Mouse (Mus musculus) CH12.LX (cell line): ENCODE measurements at regions not wholly inside any gene's neighbourhood (a gene's known extent, or its start where the extent isn't known, plus 50 kb on each side); places are given as distances from the start of the nearest gene placed in this dataset.
A peak's percentile ranks its signal among the peaks of the same experiment; 100 is the strongest.

ENCODE experiments used
- DNase-seq: peaks from one replicate; pipeline ENCODE4 v3.0.0-alpha.2; 2013; ENCODE audit errors: extremely low read depth
- H3K27ac ChIP-seq: 2 replicates; pipeline ENCODE4 v1.5.1; 2012; ENCODE audit warnings: low read depth, mild to moderate bottlenecking, control low read depth, moderate library complexity; ENCODE audit not compliant: insufficient read depth
- H3K27me3 ChIP-seq: replicated peaks from 2 replicates; pipeline ENCODE3; 2012; ENCODE audit warnings: inconsistent platforms
- H3K36me3 ChIP-seq, 2 experiments: replicated peaks in 1 of 2; 2 replicates each; pipeline versions ENCODE3 to v1.6.1; 2012; ENCODE audit warnings: inconsistent platforms in 1 of 2, low read length in 1 of 2, mild to moderate bottlenecking in 1 of 2, mixed read lengths in 1 of 2, moderate library complexity in 1 of 2; ENCODE audit not compliant: control insufficient read depth in 1 of 2, insufficient read depth in 1 of 2
- H3K4me1 ChIP-seq, 2 experiments: 2 replicates each; pipeline ENCODE4 v1.6.1; 2012; ENCODE audit warnings: inconsistent platforms in 1 of 2, moderate library complexity in 1 of 2; ENCODE audit not compliant: insufficient read depth in 2 of 2, control insufficient read depth in 1 of 2
- H3K4me2 ChIP-seq: 2 replicates; pipeline ENCODE4 v1.6.1; 2012; ENCODE audit warnings: low read depth, mild to moderate bottlenecking, control low read depth; ENCODE audit not compliant: poor library complexity, insufficient read depth, severe bottlenecking
- H3K4me3 ChIP-seq, 3 experiments: fragments of 150-350 bp in 1 of 3; sonication (generic) in 1 of 3; replicated peaks in 1 of 3; 2 replicates each; pipeline versions ENCODE3 to v1.5.1; 2011 to 2012; ENCODE audit warnings: low read depth in 2 of 3, low read length in 2 of 3, mild to moderate bottlenecking in 2 of 3, moderate library complexity in 2 of 3, control low read depth in 1 of 3, improper control_type of control experiment in 1 of 3, inconsistent platforms in 1 of 3, mixed read lengths in 1 of 3; ENCODE audit not compliant: poor library complexity in 1 of 3
- H3K79me2 ChIP-seq: replicated peaks from 2 replicates; pipeline ENCODE4 v1.6.1; 2012; ENCODE audit warnings: mild to moderate bottlenecking, moderate library complexity; ENCODE audit not compliant: control insufficient read depth, poor library complexity, insufficient read depth, severe bottlenecking; ENCODE audit errors: extremely low read depth
- H3K9ac ChIP-seq: 2 replicates; pipeline ENCODE4 v1.6.1; 2012; ENCODE audit warnings: low read depth, mild to moderate bottlenecking, control low read depth, moderate library complexity; ENCODE audit not compliant: insufficient read depth
- H3K9me3 ChIP-seq: replicated peaks from 2 replicates; pipeline ENCODE3; 2012; ENCODE audit warnings: low read length, inconsistent platforms, mixed read lengths
- BHLHE40 ChIP-seq: IDR thresholded peaks from 2 replicates; pipeline ENCODE4 v1.6.1; 2011; ENCODE audit warnings: mild to moderate bottlenecking, low read depth, low read length, improper control_type of control experiment
- CHD1 ChIP-seq: IDR thresholded peaks from 2 replicates; pipeline ENCODE4 v1.6.1; 2012; ENCODE audit warnings: low read depth, low read length, improper control_type of control experiment, inconsistent platforms
- CTCF ChIP-seq, 2 experiments: IDR thresholded peaks in 1 of 2; conservative IDR thresholded peaks in 1 of 2; 2 replicates each; pipeline ENCODE4 v1.5.1; 2011 to 2012; ENCODE audit warnings: low read depth in 2 of 2, low read length in 2 of 2, improper control_type of control experiment in 1 of 2, inconsistent platforms in 1 of 2, mild to moderate bottlenecking in 1 of 2, moderate library complexity in 1 of 2
- E2F4 ChIP-seq: IDR thresholded peaks from 2 replicates; pipeline ENCODE4 v1.6.1; 2011; ENCODE audit warnings: low read depth, low read length, improper control_type of control experiment; ENCODE audit not compliant: insufficient replicate concordance
- ELF1 ChIP-seq: IDR thresholded peaks from 2 replicates; pipeline ENCODE4 v1.6.1; 2014; ENCODE audit warnings: low read depth, mild to moderate bottlenecking, inconsistent platforms, low read length, improper control_type of control experiment
- EP300 ChIP-seq: IDR thresholded peaks from 2 replicates; pipeline ENCODE4 v1.6.1; 2011; ENCODE audit warnings: low read length, improper control_type of control experiment
- ETS1 ChIP-seq: conservative IDR thresholded peaks from 2 replicates; pipeline ENCODE4 v1.6.1; 2012; ENCODE audit warnings: low read depth, mild to moderate bottlenecking, inconsistent platforms, low read length, improper control_type of control experiment, moderate library complexity
- GABPA ChIP-seq: IDR thresholded peaks from 2 replicates; pipeline ENCODE4 v1.6.1; 2012; ENCODE audit warnings: low read depth, low read length, improper control_type of control experiment, inconsistent platforms; ENCODE audit not compliant: insufficient replicate concordance
- HCFC1 ChIP-seq: IDR thresholded peaks from 2 replicates; pipeline ENCODE4 v1.6.1; 2012; ENCODE audit warnings: low read depth, mild to moderate bottlenecking, inconsistent platforms, low read length, improper control_type of control experiment
- IRF4 ChIP-seq: IDR thresholded peaks from 2 replicates; pipeline ENCODE4 v1.6.1; 2014; ENCODE audit warnings: low read depth, mild to moderate bottlenecking, inconsistent platforms, low read length, improper control_type of control experiment
- JUN ChIP-seq: IDR thresholded peaks from 2 replicates; pipeline ENCODE4 v1.6.1; 2011; ENCODE audit warnings: low read depth, mild to moderate bottlenecking, low read length, improper control_type of control experiment, moderate library complexity; ENCODE audit not compliant: insufficient read depth
- JUND ChIP-seq: conservative IDR thresholded peaks from 2 replicates; pipeline ENCODE4 v1.6.1; 2011; ENCODE audit warnings: low read depth, low read length, improper control_type of control experiment
- KAT2A ChIP-seq: IDR thresholded peaks from 2 replicates; pipeline ENCODE4 v1.6.1; 2012; ENCODE audit warnings: low read length, improper control_type of control experiment, inconsistent platforms; ENCODE audit not compliant: insufficient replicate concordance
- MAFK ChIP-seq: IDR thresholded peaks from 2 replicates; pipeline ENCODE4 v1.6.1; 2011; ENCODE audit warnings: low read length, improper control_type of control experiment; ENCODE audit not compliant: insufficient replicate concordance
- MAX ChIP-seq: IDR thresholded peaks from 2 replicates; pipeline ENCODE4 v1.6.1; 2011; ENCODE audit warnings: low read length, improper control_type of control experiment
- MAZ ChIP-seq: IDR thresholded peaks from 2 replicates; pipeline ENCODE4 v1.6.1; 2012; ENCODE audit warnings: low read depth, mild to moderate bottlenecking, inconsistent platforms, low read length, improper control_type of control experiment, moderate library complexity
- MEF2A ChIP-seq: IDR thresholded peaks from 2 replicates; pipeline ENCODE4 v1.6.1; 2014; ENCODE audit warnings: low read depth, mild to moderate bottlenecking, inconsistent platforms, low read length, improper control_type of control experiment, borderline replicate concordance
- MXI1 ChIP-seq: IDR thresholded peaks from 2 replicates; pipeline ENCODE4 v1.6.1; 2011; ENCODE audit warnings: mild to moderate bottlenecking, low read depth, low read length, improper control_type of control experiment
- MYC ChIP-seq: IDR thresholded peaks from 2 replicates; pipeline ENCODE4 v1.6.1; 2011; ENCODE audit warnings: low read depth, mild to moderate bottlenecking, improper control_type of control experiment, low read length
- NELFE ChIP-seq: IDR thresholded peaks from 2 replicates; pipeline ENCODE4 v1.6.1; 2011; ENCODE audit warnings: low read depth, low read length, improper control_type of control experiment
- NRF1 ChIP-seq: IDR thresholded peaks from 2 replicates; pipeline ENCODE4 v1.6.1; 2014; ENCODE audit warnings: low read depth, mild to moderate bottlenecking, inconsistent platforms, low read length, improper control_type of control experiment, moderate library complexity
- PAX5 ChIP-seq: IDR thresholded peaks from 2 replicates; pipeline ENCODE4 v1.6.1; 2012; ENCODE audit warnings: low read length, inconsistent platforms, mixed read lengths
- POLR2A ChIP-seq: IDR thresholded peaks from 2 replicates; pipeline ENCODE4 v1.6.1; 2011; ENCODE audit warnings: low read depth, mild to moderate bottlenecking, improper control_type of control experiment, low read length
- POLR2AphosphoS2 ChIP-seq: IDR thresholded peaks from 2 replicates; pipeline ENCODE4 v1.6.1; 2011; ENCODE audit warnings: low read depth, low read length, improper control_type of control experiment
- RAD21 ChIP-seq: IDR thresholded peaks from 2 replicates; pipeline ENCODE4 v1.6.1; 2011; ENCODE audit warnings: low read depth, mild to moderate bottlenecking, low read length, improper control_type of control experiment, moderate library complexity
- RCOR1 ChIP-seq: conservative IDR thresholded peaks from 2 replicates; pipeline ENCODE4 v1.6.1; 2012; ENCODE audit warnings: low read depth, mild to moderate bottlenecking, inconsistent platforms, low read length, improper control_type of control experiment
- SMC3 ChIP-seq: IDR thresholded peaks from 2 replicates; pipeline ENCODE4 v1.6.1; 2011; ENCODE audit warnings: low read depth, low read length, improper control_type of control experiment
- TBP ChIP-seq: conservative IDR thresholded peaks from 2 replicates; pipeline ENCODE4 v1.6.1; 2011; ENCODE audit warnings: low read depth, low read length, improper control_type of control experiment
- UBTF ChIP-seq: IDR thresholded peaks from 2 replicates; pipeline ENCODE4 v1.6.1; 2012; ENCODE audit warnings: low read depth, mild to moderate bottlenecking, inconsistent platforms, low read length, improper control_type of control experiment, moderate library complexity
- USF1 ChIP-seq: IDR thresholded peaks from 2 replicates; pipeline ENCODE4 v1.6.1; 2014; ENCODE audit warnings: low read depth, mild to moderate bottlenecking, inconsistent platforms, low read length, improper control_type of control experiment
- ZC3H11A ChIP-seq: IDR thresholded peaks from 2 replicates; pipeline ENCODE4 v1.6.1; 2012; ENCODE audit warnings: low read depth, mild to moderate bottlenecking, inconsistent platforms, low read length, improper control_type of control experiment
- ZKSCAN1 ChIP-seq: IDR thresholded peaks from 2 replicates; pipeline ENCODE4 v1.6.1; 2012; ENCODE audit warnings: low read depth, inconsistent platforms, low read length, improper control_type of control experiment, borderline replicate concordance
- ZMIZ1 ChIP-seq: IDR thresholded peaks from 2 replicates; pipeline ENCODE4 v1.6.1; 2012; ENCODE audit warnings: low read depth, mild to moderate bottlenecking, inconsistent platforms, low read length, improper control_type of control experiment
- ZNF384 ChIP-seq: IDR thresholded peaks from 2 replicates; pipeline ENCODE4 v1.6.1; 2012; ENCODE audit warnings: low read depth, low read length, improper control_type of control experiment, inconsistent platforms
- dilution Hi-C: fragments of 300-500 bp; cut with MboI; formaldehyde crosslinking; loops from 2 replicates; pipeline ENCODE4 v1.14.3; 2020; ENCODE audit warnings: low sequenced_read_pairs; ENCODE audit not compliant: extremely low pct_unique_long_range_greater_than_20kb, extremely low pct_ligation_motif_present
- in situ Hi-C: fragments of 300-500 bp; cut with MboI; formaldehyde crosslinking; loops from 3 replicates; pipeline ENCODE4 v1.14.3; 2019; ENCODE audit warnings: low sequenced_read_pairs, low pct_ligation_motif_present, low pct_unique_long_range_greater_than_20kb, mixed read lengths

DNA sequence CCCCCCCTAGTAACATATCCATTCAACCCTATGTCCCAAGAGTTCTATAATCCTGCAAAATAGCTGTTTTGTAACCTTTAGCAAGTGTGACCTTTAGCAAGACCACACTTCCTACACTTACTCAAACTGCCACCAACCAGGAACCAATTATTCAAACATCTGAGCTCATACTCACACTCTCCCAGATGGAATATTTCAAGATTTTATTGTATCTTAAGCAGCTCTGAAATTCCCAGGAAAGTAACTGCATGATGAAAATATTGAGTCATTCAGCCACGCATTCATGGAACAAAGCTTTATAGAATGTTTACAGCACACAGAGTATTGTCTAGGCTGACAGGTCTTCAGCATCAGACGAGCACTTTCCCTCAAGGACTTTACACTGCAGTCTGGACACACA lies 171.9 kb downstream of the Gpam start:
- Histone ChIP-seq H3K27ac (no peak overlapping the region), H3K9me3 (peaks cover 3% of the 10 kb centered on the region), H3K4me1 (peaks cover 2 to 31% of the 10 kb centered on the region in 2 experiments; a peak in 2 of 4 replicates), H3K79me2 (no peaks in the 10 kb centered on the region), H3K36me3 (no peaks in the 10 kb centered on the region), H3K9ac (no peak overlapping the region), H3K4me3 (no peak overlapping the region)
- dilution Hi-C loops (no loop called here), in situ Hi-C loops (no loop called here)
- DNase-seq, result no peak
- TF ChIP-seq E2F4 (no peak), CHD1 (no peak), ZKSCAN1 (no peak), ZC3H11A (no peak)
- TF ChIP-seq, all 38 proteins: peak for 0
- no peaks in the 10 kb centered on the region for H3K27me3 ChIP-seq
- no peak overlapping the region for H3K4me2 ChIP-seq

DNA sequence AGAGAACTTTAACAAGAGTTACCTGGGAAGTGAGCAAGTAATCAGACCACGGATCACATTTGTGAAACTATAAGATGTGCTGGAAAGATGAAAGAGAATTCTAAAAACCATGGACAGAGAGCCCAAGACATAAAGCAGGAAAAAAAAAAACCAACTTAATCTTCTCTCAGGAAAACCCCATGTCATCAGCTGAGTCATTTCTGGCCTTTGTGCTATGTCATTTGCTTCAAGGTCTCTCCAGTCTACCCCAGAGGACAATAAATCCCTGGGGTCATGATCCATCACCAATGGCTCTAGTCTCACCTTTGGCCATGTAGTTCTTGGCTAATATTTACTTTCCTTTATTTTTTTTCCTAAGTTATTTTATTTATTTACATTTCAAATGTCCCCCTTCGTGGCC lies 174.5 kb downstream of the Gpam start:
- TF ChIP-seq GABPA (no peak), ZC3H11A (no peak), ZNF384 (peak; percentile 89), CTCF (conservative IDR thresholded peaks at IDR 0.05 in 1 of 2, IDR thresholded peaks at IDR 0.05 in 1 of 2; ENCODE audit: low read depth in 2 of 2, low read length in 2 of 2) (no peak), E2F4 (no peak), MXI1 (no peak), HCFC1 (no peak), POLR2A (no peak), MAFK (no peak), MAZ (no peak), CHD1 (no peak), ELF1 (no peak), JUN (peak; percentile 85), NELFE (no peak), UBTF (no peak), PAX5 (no peak), RCOR1 (no peak), TBP (no peak), ZKSCAN1 (no peak), IRF4 (peak; percentile 89), MYC (no peak), USF1 (no peak), POLR2AphosphoS2 (no peak), ZMIZ1 (no peak), EP300 (peak; percentile 74), SMC3 (no peak), NRF1 (no peak), MAX (no peak), BHLHE40 (no peak), KAT2A (no peak), ETS1 (peak; percentile 55; the same call in 1 of the 2 replicates), JUND (peak; percentile 89), RAD21 (no peak), MEF2A (no peak)

More for the DNA sequence above, 174.5 kb downstream of the Gpam start:
- dilution Hi-C loops (no loop called here), in situ Hi-C loops (no loop called here)
- no peak overlapping the region for H3K4me2 ChIP-seq
- no peaks in the 10 kb centered on the region for H3K27me3 ChIP-seq
- no peaks in the 10 kb centered on the region for H3K36me3 ChIP-seq
- H3K79me2 ChIP-seq, result no peaks in the 10 kb centered on the region
- H3K4me1 ChIP-seq, result peaks cover 0 to 34% of the 10 kb centered on the region in 2 experiments; a peak in 2 of 4 replicates
- H3K27ac ChIP-seq, result no peak overlapping the region
- no peak overlapping the region for H3K9ac ChIP-seq
- H3K9me3 ChIP-seq, result peaks cover 3% of the 10 kb centered on the region
- peak; percentile 49 for DNase-seq
- H3K4me3 ChIP-seq, result no peak overlapping the region
